Mouse (Mus musculus): ENCODE measurements around the gene Ripor1. TPM values are rescaled to one million over a fixed set of nuclear protein-coding genes. Genes with fewer than 3 reads are reported as not detected.

The Ripor1 gene
- polyA plus RNA-seq, 1 experiment from 2014 or later, result 35.2 TPM

GRCm38 (mm10) chr8:105648929-105649328, 43.9 kb downstream of the Ripor1 start:
- 97% methylated on average over 1 of the region's 1 CpGs for WGBS
- Histone ChIP-seq H3K27ac (ENCODE audit: low read length) (no peak overlapping the region), H3K4me3 (ENCODE audit: low read depth, low read length) (no peak overlapping the region), H3K4me2 (ENCODE audit: low read length) (no peak overlapping the region), H3K9ac (ENCODE audit: low read depth, low read length) (no peak overlapping the region), H3K9me3 (replicated peaks; ENCODE audit: control insufficient read depth, low read length, poor library complexity, severe bottlenecking) (no peaks in the 10 kb centered on the region), H3K27me3 (ENCODE audit: control insufficient read depth, insufficient read depth, low read depth, low read length) (no peaks in the 10 kb centered on the region), H3K4me1 (ENCODE audit: control insufficient read depth, insufficient read depth, low read length) (no peaks in the 10 kb centered on the region), H3K36me3 (ENCODE audit: control insufficient read depth, insufficient read depth, low read length) (peaks cover 3% of the 10 kb centered on the region; the same call in 1 of the 2 replicates)
- ATAC-seq, result no peak

GRCm38 (mm10) chr8:105657641-105658040, 52.6 kb downstream of the Ripor1 start:
- no peaks in the 10 kb centered on the region for H3K9me3 ChIP-seq (replicated peaks; ENCODE audit: control insufficient read depth, low read length, poor library complexity, severe bottlenecking)
- ATAC-seq, result no peak

GRCm38 (mm10) chr8:105661167-105661566, 56.1 kb downstream of the Ripor1 start:
- H3K4me3 ChIP-seq (ENCODE audit: low read depth, low read length), result no peak overlapping the region
- ATAC-seq, result no peak
- no peak overlapping the region for H3K4me2 ChIP-seq (ENCODE audit: low read length)
- H3K9ac ChIP-seq (ENCODE audit: low read depth, low read length), result no peak overlapping the region
- H3K27me3 ChIP-seq (ENCODE audit: control insufficient read depth, insufficient read depth, low read depth, low read length), result no peaks in the 10 kb centered on the region
- no peak overlapping the region for H3K27ac ChIP-seq (ENCODE audit: low read length)
- no peaks in the 10 kb centered on the region for H3K9me3 ChIP-seq (replicated peaks; ENCODE audit: control insufficient read depth, low read length, poor library complexity, severe bottlenecking)
- H3K4me1 ChIP-seq (ENCODE audit: control insufficient read depth, insufficient read depth, low read length), result no peaks in the 10 kb centered on the region
- 85% methylated on average over 3 of the region's 3 CpGs for WGBS
- 0 out of 2 replicates have a peak, but pooled peaks cover 10% of the 10 kb centered on the region for H3K36me3 ChIP-seq (ENCODE audit: control insufficient read depth, insufficient read depth, low read length)

More at GRCm38 (mm10) chr8:105657641-105658040, 52.6 kb downstream of the Ripor1 start:
- no peaks in the 10 kb centered on the region for H3K36me3 ChIP-seq (ENCODE audit: control insufficient read depth, insufficient read depth, low read length)
- no peaks in the 10 kb centered on the region for H3K4me1 ChIP-seq (ENCODE audit: control insufficient read depth, insufficient read depth, low read length)
- no peak overlapping the region for H3K4me3 ChIP-seq (ENCODE audit: low read depth, low read length)
- H3K27ac ChIP-seq (ENCODE audit: low read length), result no peak overlapping the region
- H3K4me2 ChIP-seq (ENCODE audit: low read length), result no peak overlapping the region
- no peaks in the 10 kb centered on the region for H3K27me3 ChIP-seq (ENCODE audit: control insufficient read depth, insufficient read depth, low read depth, low read length)
- no peak overlapping the region for H3K9ac ChIP-seq (ENCODE audit: low read depth, low read length)

MicroRNAs encoded within 50 kb of the gene (microRNA counts, 519-probe panel; counts per million panel counts)
- 2,205 counts per million, percentile 63 among the panel's probes with 10 or more counts for microRNA mmu-miR-1966

Small RNA genes lying within 50 kb of the gene (microRNA-seq; reads per million reads assigned to microRNA genes)
- not detected for gene Mir1966

Other genes starting within 250 kb of the Ripor1 start
- 2.4 and 2.7 TPM in 2 replicates for gene Plekhg4, start 232.0 kb upstream of the Ripor1 start, polyA plus RNA-seq (2015; fragmentation: Nextera tagmentation; extraction: Ambion mirVana)
- not detected in 2 replicates for gene Kctd19, start 191.8 kb upstream of the Ripor1 start, polyA plus RNA-seq (2015; fragmentation: Nextera tagmentation; extraction: Ambion mirVana)
- 0.85 and 0.89 TPM in 2 replicates for gene Lrrc36, start 191.7 kb upstream of the Ripor1 start, polyA plus RNA-seq (2015; fragmentation: Nextera tagmentation; extraction: Ambion mirVana)
- 153 and 159 TPM in 2 replicates for gene Tppp3, start 133.7 kb upstream of the Ripor1 start, polyA plus RNA-seq (2015; fragmentation: Nextera tagmentation; extraction: Ambion mirVana)
- 33.6 and 38.4 TPM in 2 replicates for gene Zdhhc1, start 108.4 kb upstream of the Ripor1 start, polyA plus RNA-seq (2015; fragmentation: Nextera tagmentation; extraction: Ambion mirVana)
- gene Hsd11b2, start 86.5 kb upstream of the Ripor1 start, polyA plus RNA-seq (2015; fragmentation: Nextera tagmentation; extraction: Ambion mirVana), result 2.7 and 3.6 TPM in 2 replicates
- 226 and 244 TPM in 2 replicates for gene Atp6v0d1, start 39.2 kb upstream of the Ripor1 start, polyA plus RNA-seq (2015; fragmentation: Nextera tagmentation; extraction: Ambion mirVana)
- 93.8 and 100 TPM in 2 replicates for gene Ctcf, start 31.3 kb downstream of the Ripor1 start, polyA plus RNA-seq (2015; fragmentation: Nextera tagmentation; extraction: Ambion mirVana)
- 1.4 TPM in 2 replicates for gene Agrp, start 32.1 kb downstream of the Ripor1 start, polyA plus RNA-seq (2015; fragmentation: Nextera tagmentation; extraction: Ambion mirVana)
- gene Carmil2, start 81.0 kb downstream of the Ripor1 start, polyA plus RNA-seq (2015; fragmentation: Nextera tagmentation; extraction: Ambion mirVana), result 22.9 and 23.0 TPM in 2 replicates
- gene Acd, start 95.8 kb downstream of the Ripor1 start, polyA plus RNA-seq (2015; fragmentation: Nextera tagmentation; extraction: Ambion mirVana), result 95.6 and 97.6 TPM in 2 replicates
- gene Pard6a, start 95.9 kb downstream of the Ripor1 start, polyA plus RNA-seq (2015; fragmentation: Nextera tagmentation; extraction: Ambion mirVana), result 50.2 and 57.9 TPM in 2 replicates
- 0.28 and 0.45 TPM in 2 replicates for gene 4933405L10Rik, start 102.4 kb downstream of the Ripor1 start, polyA plus RNA-seq (2015; fragmentation: Nextera tagmentation; extraction: Ambion mirVana)
- 14.9 and 16.5 TPM in 2 replicates for gene Enkd1, start 103.0 kb downstream of the Ripor1 start, polyA plus RNA-seq (2015; fragmentation: Nextera tagmentation; extraction: Ambion mirVana)
- gene Gfod2, start 153.4 kb downstream of the Ripor1 start, polyA plus RNA-seq (2015; fragmentation: Nextera tagmentation; extraction: Ambion mirVana), result 94.0 and 95.6 TPM in 2 replicates
- gene Ranbp10, start 222.1 kb downstream of the Ripor1 start, polyA plus RNA-seq (2015; fragmentation: Nextera tagmentation; extraction: Ambion mirVana), result 9.6 and 12.6 TPM in 2 replicates
- gene Tsnaxip1, start 222.5 kb downstream of the Ripor1 start, polyA plus RNA-seq (2015; fragmentation: Nextera tagmentation; extraction: Ambion mirVana), result 0.77 and 0.93 TPM in 2 replicates
- 45.9 and 59.5 TPM in 2 replicates for gene Cenpt, start 248.0 kb downstream of the Ripor1 start, polyA plus RNA-seq (2015; fragmentation: Nextera tagmentation; extraction: Ambion mirVana)
- 50.6 and 53.4 TPM in 2 replicates for gene Thap11, start 249.9 kb downstream of the Ripor1 start, polyA plus RNA-seq (2015; fragmentation: Nextera tagmentation; extraction: Ambion mirVana)

Data from midbrain, embryonic 16.5 days (tissue).